Mouse (Mus musculus) heart, postnatal 0 days (tissue): Measurements from ENCODE around the gene Npas1. TPM values are rescaled to one million over a fixed set of nuclear protein-coding genes. Genes with fewer than 3 reads are reported as not detected.
A peak's percentile ranks its signal among the peaks of the same experiment; 100 is the strongest.

Source experiments
- ATAC-seq: fragments of 200-750 bp; cut with Nextera tagmentation; 2 replicates; pipeline ENCODE4 v1.8.0; 2017; ENCODE audit warnings: low read depth, moderate number of reproducible peaks, moderate library complexity; ENCODE audit not compliant: insufficient read depth
- DNase-seq: peaks from one replicate; pipeline ENCODE4 v3.0.0-alpha.2; 2016; ENCODE audit warnings: low spot score
- H3K27ac ChIP-seq: fragments of 300-500 bp; sonication (generic); 2 replicates; pipeline ENCODE4 v1.5.1; 2014; ENCODE audit warnings: low read depth, mild to moderate bottlenecking
- H3K27me3 ChIP-seq: fragments of 300-500 bp; sonication (generic); 2 replicates; pipeline ENCODE4 v1.6.1; 2014; ENCODE audit warnings: low read length, mixed read lengths; ENCODE audit not compliant: control insufficient read depth, insufficient read depth
- H3K36me3 ChIP-seq: fragments of 300-500 bp; sonication (generic); replicated peaks from 2 replicates; pipeline ENCODE4 v1.6.1; 2014; ENCODE audit warnings: low read length, mixed read lengths; ENCODE audit not compliant: control insufficient read depth, insufficient read depth
- H3K4me1 ChIP-seq: fragments of 300-500 bp; sonication (generic); 2 replicates; pipeline ENCODE4 v1.6.1; 2014; ENCODE audit warnings: antibody characterized with exemption; ENCODE audit not compliant: control insufficient read depth, insufficient read depth
- H3K4me2 ChIP-seq: fragments of 300-500 bp; sonication (generic); 2 replicates; pipeline ENCODE4 v1.6.1; 2014; ENCODE audit warnings: low read depth, mild to moderate bottlenecking, low read length, moderate library complexity
- H3K4me3 ChIP-seq: fragments of 300-500 bp; sonication (generic); 2 replicates; pipeline ENCODE4 v1.5.1; 2014; ENCODE audit warnings: low read depth, low read length
- H3K9ac ChIP-seq: fragments of 300-500 bp; sonication (generic); replicated peaks from 2 replicates; pipeline ENCODE4 v1.6.1; 2014; ENCODE audit warnings: low read depth, low read length, mixed read lengths
- H3K9me3 ChIP-seq: fragments of 300-500 bp; sonication (generic); replicated peaks from 2 replicates; pipeline ENCODE4 v1.6.1; 2016; ENCODE audit warnings: low read length; ENCODE audit not compliant: control insufficient read depth
- CTCF ChIP-seq: IDR thresholded peaks from 2 replicates; pipeline ENCODE4 v1.5.1; 2016; ENCODE audit warnings: antibody characterized with exemption, control low read depth, low read depth
- EP300 ChIP-seq: IDR thresholded peaks from 2 replicates; pipeline ENCODE4 v1.6.1; 2016; ENCODE audit warnings: antibody characterized with exemption, low read depth
- WGBS: fragments of 180-500 bp; shearing (Covaris S2); extraction: QIAGEN DNeasy Blood & Tissue Kit; methylation state at CpG from one replicate; pipeline ENCODE4 v1.1.7; 2014; 5-methylcytosine and 5-hydroxymethylcytosine counted together
- polyA plus RNA-seq: library from polyadenylated mRNA; unstranded; fragments of >200 nt; fragmentation: Nextera tagmentation; extraction: Ambion mirVana; gene quantifications from 2 replicates; pipeline ENCODE4 v1.2.1, GENCODE M21; 2015
- total RNA-seq: library from RNA; depleted of rRNA; stranded (reverse); fragments of >200 nt; gene quantifications from 2 replicates; pipeline ENCODE4 v1.2.3, GENCODE M21; 2014; ENCODE audit warnings: low replicate concordance

Npas1 gene
- total and polyA plus RNA-seq, 2 experiments from 2014 or later, result 0.18 TPM; not detected in 1

- Histone ChIP-seq H3K36me3 (0 out of 2 replicates have a peak, but pooled peaks cover 10% of the 10 kb centered on the region), H3K4me1 (peaks cover 7% of the 10 kb centered on the region; the same call in 1 of the 2 replicates), H3K27me3 (no peaks in the 10 kb centered on the region), H3K9ac (peak within 1 kb of the TSS; percentile 74), H3K4me3 (peak within 1 kb of the TSS; percentile 95), H3K4me2 (peak within 1 kb of the TSS; percentile 99), H3K27ac (peak within 1 kb of the TSS; percentile 75), H3K9me3 (no peaks in the 10 kb centered on the region)
- ATAC-seq (peak; percentile 99), DNase-seq (peak; percentile 99)
- TF ChIP-seq EP300 (no peak), CTCF (no peak)
- WGBS, result under 1% methylated on average over 30 of the region's 30 CpGs
Observed at GRCm38 (mm10) chr7:16452587-16453073, 24.9 kb downstream of the Npas1 start, which contains the start of gene Tmem160. Tmem160 (plus strand) TSS chr7:16452779.

- H3K9ac ChIP-seq, result no peak overlapping the region
- H3K27me3 ChIP-seq, result no peaks in the 10 kb centered on the region
- peak overlapping the region; percentile 75 for H3K27ac ChIP-seq
- no peaks in the 10 kb centered on the region for H3K9me3 ChIP-seq
- H3K36me3 ChIP-seq, result 0 out of 2 replicates have a peak, but pooled peaks cover 10% of the 10 kb centered on the region
- DNase-seq (no peak), ATAC-seq (no peak)
- WGBS, result 58% methylated on average over 6 of the region's 6 CpGs
- TF ChIP-seq CTCF (no peak), EP300 (no peak)
- no peak overlapping the region for H3K4me3 ChIP-seq
- H3K4me2 ChIP-seq, result no peak overlapping the region
- H3K4me1 ChIP-seq, result peaks cover 7% of the 10 kb centered on the region; the same call in 1 of the 2 replicates
Observed at GRCm38 (mm10) chr7:16451656-16452055, 25.9 kb downstream of the Npas1 start.

GRCm38 (mm10) chr7:16441241-16441640 lies 36.3 kb downstream of the Npas1 start:
- Histone ChIP-seq H3K4me2 (no peak overlapping the region), H3K36me3 (peaks cover 10% of the 10 kb centered on the region), H3K9ac (no peak overlapping the region), H3K27ac (no peak overlapping the region), H3K4me3 (no peak overlapping the region), H3K27me3 (no peaks in the 10 kb centered on the region), H3K4me1 (peaks cover 5% of the 10 kb centered on the region; the same call in 1 of the 2 replicates), H3K9me3 (no peaks in the 10 kb centered on the region)
- ATAC-seq (no peak), DNase-seq (no peak)
- TF ChIP-seq EP300, result no peak
- no peak for TF ChIP-seq CTCF

- H3K9me3 ChIP-seq, result no peaks in the 10 kb centered on the region
- H3K36me3 ChIP-seq, result peaks cover 70% of the 10 kb centered on the region
- TF ChIP-seq CTCF (no peak), EP300 (no peak)
- H3K27ac ChIP-seq, result no peak overlapping the region
- H3K4me3 ChIP-seq, result no peak overlapping the region
- ATAC-seq, result no peak
- 84% methylated on average over 9 of the region's 9 CpGs for WGBS
- H3K4me2 ChIP-seq, result no peak overlapping the region
- H3K9ac ChIP-seq, result no peak overlapping the region
- peaks cover 11% of the 10 kb centered on the region for H3K4me1 ChIP-seq
- DNase-seq, result no peak
- no peaks in the 10 kb centered on the region for H3K27me3 ChIP-seq
Observed at GRCm38 (mm10) chr7:16435088-16435487, 42.4 kb downstream of the Npas1 start.

GRCm38 (mm10) chr7:16433352-16433971 lies 44.1 kb downstream of the Npas1 start:
- ATAC-seq, result peak; percentile 80
- H3K9ac ChIP-seq, result no peak overlapping the region

More at GRCm38 (mm10) chr7:16433352-16433971, 44.1 kb downstream of the Npas1 start:
- 32% methylated on average over 3 of the region's 3 CpGs for WGBS
- H3K27me3 ChIP-seq, result no peaks in the 10 kb centered on the region
- DNase-seq, result peak; percentile 53
- peaks cover 86% of the 10 kb centered on the region for H3K36me3 ChIP-seq
- TF ChIP-seq CTCF (no peak), EP300 (no peak)
- H3K27ac ChIP-seq, result peak overlapping the region; percentile 61
- no peak overlapping the region for H3K4me2 ChIP-seq
- no peaks in the 10 kb centered on the region for H3K9me3 ChIP-seq
- H3K4me3 ChIP-seq, result no peak overlapping the region
- H3K4me1 ChIP-seq, result peaks cover 11% of the 10 kb centered on the region
